Mouse (Mus musculus): ENCODE measurements at regions not wholly inside any gene's neighbourhood (a gene's known extent, or its start where the extent isn't known, plus 50 kb on each side); places are given as distances from the start of the nearest gene placed in this dataset.

DNA sequence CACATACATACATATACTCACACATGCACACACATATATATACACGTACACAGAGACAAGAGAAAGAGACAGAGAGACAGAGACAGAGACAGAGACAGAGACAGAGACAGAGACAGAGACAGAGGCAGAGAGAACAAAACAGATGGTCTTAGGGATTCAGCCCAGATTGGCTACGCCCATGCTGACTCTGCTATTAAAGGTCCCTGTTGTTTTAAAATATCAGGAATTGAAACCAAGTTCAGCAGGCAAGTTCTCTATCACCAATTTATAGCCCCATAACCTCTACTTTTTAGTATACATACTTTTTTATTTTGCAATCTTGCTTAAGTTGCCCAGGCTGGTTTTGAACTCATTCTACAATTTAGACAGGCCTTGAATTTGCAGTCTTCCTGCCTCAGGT lies 115.9 kb downstream of the Zfp36l2 start:
- DNase-seq: no peak

GRCm38 (mm10) chr17:84070596-84070995 lies 117.2 kb downstream of the Zfp36l2 start:
- no peak for DNase-seq

DNA sequence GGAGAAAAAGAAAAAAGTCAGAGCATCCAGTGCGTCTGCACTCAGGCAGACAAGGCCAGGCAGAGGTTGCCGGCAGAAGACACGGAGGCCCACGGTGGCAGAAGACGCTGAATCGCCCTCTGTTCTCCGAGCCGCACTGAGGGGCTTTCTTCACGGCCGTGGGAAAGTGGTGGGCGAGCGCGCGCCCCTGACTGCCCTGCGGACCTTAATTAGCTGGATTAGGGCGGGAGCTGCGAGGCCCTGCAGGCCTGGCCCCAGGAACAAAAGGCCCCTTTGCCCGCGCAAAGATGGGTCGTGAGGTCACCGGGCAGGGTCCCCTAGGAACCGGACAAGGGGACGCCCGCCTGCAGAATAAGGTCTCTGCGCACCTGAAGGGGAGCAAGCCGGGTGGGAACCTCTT lies 120.6 kb downstream of the Zfp36l2 start:
- no peak for DNase-seq

- DNase-seq: peak; percentile 40
Measured at GRCm38 (mm10) chr17:84063791-84064190, 124.0 kb downstream of the Zfp36l2 start.

DNA sequence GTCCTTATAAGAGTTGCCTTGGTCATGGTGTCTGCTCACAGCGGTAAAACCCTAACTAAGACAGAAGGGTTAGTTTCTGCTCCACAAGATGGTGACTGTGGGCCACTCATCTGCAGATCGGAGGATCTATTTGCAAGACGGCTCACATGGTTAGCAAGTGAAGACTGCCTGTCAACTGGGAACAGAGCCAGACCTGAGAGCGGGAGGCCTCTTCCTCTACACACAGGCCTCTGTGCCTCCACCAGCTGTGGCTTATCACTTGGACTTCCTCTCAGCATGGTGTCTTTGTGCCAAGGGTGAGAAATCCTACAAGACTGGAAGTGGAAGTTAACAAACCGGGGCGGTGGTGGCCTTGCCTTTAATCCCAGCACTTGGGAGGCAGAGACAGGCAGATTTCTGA lies 126.1 kb downstream of the Zfp36l2 start:
- DNase-seq: peak; percentile 58

DNA sequence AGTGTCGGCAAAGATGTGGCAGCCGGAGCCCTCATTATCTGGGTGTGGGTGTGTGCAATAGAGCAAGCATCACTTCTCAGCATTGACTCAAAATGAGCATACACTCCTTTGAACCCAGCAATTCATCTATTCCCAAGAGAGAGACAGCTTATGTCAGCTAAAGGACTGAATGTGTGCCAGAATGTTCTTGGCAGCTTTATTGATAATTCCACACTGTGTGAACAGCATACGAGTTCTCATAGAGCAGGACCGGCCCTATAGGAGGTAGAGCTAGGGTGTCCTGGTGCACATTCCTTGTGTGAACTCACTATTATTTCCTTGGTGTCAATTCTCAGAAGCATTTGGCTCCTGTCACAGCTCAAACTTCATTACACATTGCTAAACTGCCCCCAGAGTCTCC lies 131.3 kb downstream of the Zfp36l2 start:
- DNase-seq: no peak

DNA sequence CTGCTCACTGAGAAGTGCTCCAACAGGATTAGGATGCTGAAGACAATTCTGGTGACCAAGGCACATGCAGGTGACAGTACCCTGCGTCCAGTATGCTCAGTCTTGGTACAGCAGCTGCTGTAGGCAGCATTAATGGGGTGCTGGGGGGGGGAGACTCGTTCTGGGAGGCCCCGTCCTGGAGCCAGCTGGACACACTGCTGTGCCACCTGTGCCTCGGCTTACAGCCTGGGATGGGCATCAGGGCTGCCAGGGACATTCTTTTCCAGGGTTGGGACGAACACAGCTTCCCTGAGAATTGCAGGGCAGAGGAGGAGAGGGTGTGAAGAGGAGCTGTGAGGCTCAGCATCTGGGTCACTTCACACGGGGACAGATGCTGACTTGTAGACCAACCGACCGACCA lies 135.3 kb downstream of the Zfp36l2 start:
- no peak for DNase-seq

DNA sequence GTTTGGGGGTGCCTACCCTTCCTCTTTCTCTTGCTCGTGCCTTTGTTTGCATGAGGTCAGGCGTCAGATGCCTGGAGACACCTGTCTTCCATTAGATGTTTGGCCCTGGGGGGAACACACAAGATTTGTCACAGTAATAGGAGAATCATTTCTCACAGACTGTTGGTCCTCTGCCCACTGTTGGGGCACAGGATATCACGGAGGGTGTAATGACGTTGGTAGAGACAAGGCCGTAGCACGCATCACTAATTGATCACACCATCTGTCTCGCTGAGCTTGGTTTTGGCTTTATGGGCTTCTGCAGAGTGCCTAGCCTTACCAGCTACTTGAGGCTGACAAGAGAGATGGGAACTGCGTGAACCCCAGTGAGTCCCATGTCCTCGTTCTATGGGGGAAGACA lies 136.5 kb downstream of the Zfp36l2 start:
- DNase-seq: no peak

GRCm38 (mm10) chr17:84048533-84048932 lies 139.2 kb downstream of the Zfp36l2 start:
- DNase-seq: no peak

DNA sequence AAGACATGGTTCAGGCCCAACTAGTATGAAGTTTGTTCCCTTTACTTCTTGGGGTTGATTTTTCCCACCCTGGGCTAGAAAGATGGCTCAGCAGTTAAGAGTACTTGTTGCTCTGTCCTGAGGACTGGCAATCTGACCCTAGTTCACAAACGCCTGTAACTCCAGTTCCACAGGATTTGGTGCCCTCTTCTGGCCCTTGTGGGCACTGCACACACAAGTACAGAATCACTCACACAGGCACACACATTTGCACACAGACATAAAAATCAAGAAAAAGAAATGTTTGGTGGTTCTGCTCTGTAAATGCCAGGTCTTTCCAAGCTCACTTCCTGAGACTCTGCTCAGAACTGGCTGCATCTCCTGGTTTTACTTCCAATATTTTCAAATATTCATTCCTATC lies 140.2 kb downstream of the Zfp36l2 start:
- DNase-seq: no peak

DNA sequence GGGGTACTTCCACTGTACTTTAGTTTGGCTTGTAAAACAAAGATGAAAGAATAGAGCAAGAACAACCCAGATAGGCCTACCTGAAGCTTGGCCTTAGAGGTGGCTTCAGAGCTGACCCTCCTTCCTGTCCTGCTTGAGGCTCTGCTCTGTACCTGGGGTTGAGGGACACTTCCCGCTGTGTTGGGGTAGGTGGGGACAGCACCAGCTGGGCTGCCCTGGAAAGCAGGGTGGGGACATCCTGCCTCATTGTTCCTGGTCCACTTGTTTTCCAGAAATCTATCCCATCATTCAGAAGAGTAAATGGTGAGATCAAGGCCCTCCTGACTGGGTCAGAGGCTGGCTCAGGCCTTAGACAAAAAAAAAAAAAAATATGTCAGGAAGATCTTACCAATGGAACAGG lies 141.9 kb downstream of the Zfp36l2 start:
- no peak for DNase-seq

- peak; percentile 84 for DNase-seq
Measured at GRCm38 (mm10) chr17:84044472-84044936, 143.2 kb downstream of the Zfp36l2 start.

DNA sequence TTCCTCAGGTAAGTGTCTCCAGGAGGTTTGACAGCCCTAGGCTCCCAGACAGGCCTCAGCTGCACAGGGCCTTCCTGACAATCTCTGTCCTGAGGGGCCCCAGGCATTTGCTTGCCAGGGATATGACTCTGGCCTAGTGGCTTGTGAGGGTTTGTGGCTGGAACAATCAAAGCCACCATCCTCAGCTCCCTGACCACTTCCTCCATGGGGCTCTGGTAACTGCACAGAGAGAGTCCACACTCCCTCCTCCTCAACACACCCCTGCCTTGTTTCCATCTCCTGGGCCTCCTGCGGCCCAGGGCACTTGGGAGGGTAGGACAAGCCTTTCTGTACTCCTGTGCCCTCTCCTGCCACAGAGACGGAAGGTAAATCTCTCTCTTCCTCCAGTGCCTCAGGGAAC lies 144.6 kb downstream of the Zfp36l2 start:
- DNase-seq: no peak

DNA sequence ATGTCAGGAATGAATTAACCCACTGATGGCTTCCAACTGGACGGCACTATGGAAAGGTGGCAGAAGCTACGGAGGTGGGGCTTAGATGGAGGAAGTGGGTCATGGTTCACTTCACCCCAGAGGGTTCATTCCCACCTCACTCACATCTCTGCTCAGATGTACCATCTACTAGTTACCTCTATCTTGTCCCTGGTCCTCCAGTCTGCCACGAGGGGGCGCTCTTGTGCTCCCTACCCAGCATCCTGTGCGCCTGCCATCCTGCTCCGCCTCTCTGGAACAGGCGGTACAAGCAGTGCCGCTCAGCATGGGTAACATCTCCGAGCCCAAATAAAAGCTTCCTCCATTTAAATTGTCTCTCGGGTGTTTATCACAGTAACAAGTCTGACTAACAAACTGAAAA lies 148.3 kb downstream of the Zfp36l2 start:
- DNase-seq: no peak

- DNase-seq: peak; percentile 87
Measured at GRCm38 (mm10) chr17:84037580-84038304, 150.0 kb downstream of the Zfp36l2 start.

DNA sequence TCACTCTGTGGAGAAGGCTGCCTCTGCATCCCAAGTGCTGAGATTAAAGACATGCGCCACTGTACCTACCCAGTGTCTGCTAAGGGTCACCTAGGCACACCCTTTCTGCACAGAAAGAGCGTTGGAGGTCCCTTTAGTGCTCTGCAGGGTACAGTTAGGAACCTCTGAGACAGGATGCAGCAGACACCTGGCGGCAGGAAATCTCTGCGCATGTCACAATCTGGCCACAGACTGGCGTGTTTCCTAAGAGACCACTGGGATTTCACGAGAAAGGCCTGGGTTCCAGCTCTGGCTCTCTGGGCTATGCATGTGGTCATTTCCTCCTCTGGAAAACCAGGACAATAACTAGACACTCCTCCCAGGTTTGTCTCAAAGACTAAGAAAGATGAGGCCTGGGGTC lies 151.7 kb downstream of the Zfp36l2 start:
- no peak for DNase-seq

DNA sequence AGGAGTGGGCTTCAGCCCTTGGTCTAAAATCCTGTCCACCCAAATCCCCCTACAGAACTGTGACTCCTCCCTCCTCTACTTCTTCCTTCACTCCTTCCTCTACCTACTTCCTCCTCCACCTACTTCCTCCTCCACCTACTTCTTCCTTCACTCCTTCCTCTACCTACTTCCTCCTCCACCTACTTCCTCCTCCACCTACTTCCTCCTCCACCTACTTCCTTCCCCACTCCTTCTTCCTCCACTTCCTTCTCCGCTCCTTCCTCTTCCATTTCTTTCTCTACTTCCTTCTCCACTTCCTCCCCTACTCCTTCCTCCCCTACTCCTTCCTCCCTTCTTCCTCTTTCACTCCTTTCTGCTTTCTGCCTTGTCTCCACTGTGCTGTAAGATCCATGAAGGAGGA lies 152.9 kb downstream of the Zfp36l2 start:
- no peak for DNase-seq

DNA sequence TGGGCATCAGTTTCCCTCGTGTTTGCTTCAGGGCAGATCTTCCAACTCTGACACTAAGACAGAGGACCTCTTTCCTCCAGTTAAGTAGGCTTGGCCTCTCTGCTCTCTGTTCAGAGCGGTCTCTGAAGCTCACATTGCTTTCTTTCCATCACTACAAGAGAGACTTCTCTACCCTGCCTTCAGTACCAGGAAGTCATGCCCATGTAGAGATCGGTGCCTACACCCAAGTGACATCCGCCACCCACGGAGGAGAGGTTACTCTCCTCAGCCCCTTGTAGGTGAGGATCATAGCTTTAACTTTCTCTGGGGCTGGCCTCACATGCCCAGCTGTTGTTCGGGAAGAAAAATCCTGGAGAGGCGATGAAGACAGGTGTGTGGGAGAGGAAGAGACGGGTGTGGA lies 155.3 kb downstream of the Zfp36l2 start:
- no peak for DNase-seq

DNA sequence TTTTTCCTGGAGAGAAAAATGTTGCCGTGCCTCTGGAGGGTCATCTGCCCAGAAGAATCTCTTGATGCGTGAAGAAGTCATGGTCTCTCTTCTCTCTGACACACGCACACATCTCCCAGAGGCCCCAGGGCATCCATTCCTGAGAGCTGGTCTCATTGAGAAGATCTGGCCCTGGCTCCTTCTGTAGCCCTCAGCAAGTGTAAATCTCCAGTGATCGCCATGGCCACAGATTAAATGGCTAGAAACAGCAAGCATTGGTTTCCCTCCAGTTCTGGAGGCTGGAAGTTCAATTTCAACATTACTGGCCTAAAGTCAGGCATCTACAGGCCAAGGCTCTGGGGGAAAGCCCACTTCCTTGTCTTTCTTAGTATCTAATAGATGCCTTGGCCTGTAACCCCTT lies 155.9 kb downstream of the Zfp36l2 start:
- DNase-seq: no peak

DNA sequence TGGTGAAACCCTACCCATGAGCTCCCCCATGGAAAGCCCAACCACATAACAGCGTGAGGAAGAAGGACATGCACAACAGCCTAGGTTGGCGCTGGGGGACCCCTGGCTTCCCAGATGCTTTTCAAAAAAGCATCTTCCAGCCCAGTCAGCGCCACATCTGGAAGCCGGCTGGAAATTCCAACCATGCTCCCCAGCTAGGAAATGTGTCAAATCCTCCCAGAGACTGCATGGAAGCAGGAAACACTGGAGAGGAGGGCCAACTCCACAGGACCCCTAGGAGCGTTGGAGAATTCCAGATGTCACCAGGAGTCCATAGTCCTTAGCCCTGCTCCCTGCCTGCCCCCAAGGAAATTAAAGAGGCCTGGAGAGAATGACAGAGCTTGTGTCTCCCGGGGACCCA lies 156.4 kb downstream of the Zfp36l2 start:
- peak; percentile 65 for DNase-seq

DNA sequence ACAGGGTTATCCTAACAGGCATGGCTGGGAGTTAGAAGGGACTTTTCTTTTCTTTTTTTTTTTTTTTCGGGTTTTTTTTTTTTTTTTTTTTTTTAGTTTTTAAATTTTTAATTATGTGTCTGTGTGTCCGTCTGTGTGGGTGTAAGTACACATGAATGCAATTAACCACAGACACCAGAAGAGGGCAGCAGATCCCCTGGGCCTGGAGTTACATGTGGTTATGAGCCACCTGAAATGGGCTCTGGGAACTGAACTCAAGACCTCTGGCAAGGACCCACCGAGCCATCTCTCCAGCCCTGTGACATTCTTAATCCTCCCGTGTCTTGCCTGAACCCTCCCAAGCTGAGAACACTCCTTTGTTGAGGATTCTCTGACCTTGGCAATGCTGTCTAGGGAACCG lies 157.0 kb downstream of the Zfp36l2 start:
- DNase-seq: no peak

DNA sequence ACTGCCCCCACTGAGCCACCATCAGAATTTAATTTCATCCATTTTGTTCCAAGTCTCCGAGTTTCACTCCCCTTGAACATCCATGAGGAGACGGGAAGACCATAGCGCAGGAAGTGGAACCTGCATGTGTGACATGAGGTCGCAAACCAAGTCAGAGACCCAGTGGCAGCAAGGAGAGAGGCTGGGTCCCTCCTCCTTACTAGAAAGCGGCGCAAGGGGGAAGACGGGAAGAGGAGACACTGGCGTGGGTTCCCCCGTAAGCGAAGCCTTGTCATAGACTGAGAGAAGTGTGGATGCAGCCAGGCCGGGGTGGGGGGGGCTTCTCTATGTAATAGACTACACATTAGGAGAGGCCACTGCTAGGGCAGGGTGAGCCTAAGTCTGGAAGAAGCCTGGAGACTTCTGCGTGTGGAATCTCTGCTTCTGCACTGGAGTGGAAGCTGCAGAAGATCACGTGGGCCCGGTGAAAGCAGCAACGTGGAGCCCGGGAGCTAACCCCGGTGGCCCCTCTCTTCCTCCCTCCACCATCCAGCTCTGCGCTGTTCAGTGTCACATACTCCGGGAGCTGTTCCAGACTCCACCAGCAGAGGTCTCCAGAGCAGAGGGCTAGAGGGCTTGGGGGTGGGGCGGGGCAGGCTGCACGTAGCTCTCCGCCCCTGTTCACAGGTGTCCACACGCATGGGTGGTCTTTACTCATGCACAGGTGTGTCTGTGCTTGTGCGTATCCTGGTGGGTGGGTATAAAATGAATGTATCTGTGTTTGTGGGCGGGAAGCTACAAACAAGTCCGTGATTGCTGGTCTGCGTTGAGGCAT lies 159.4 kb downstream of the Zfp36l2 start:
- peak; percentile 96 for DNase-seq

- DNase-seq: no peak
Measured at GRCm38 (mm10) chr17:84027275-84027674, 160.5 kb downstream of the Zfp36l2 start.

DNA sequence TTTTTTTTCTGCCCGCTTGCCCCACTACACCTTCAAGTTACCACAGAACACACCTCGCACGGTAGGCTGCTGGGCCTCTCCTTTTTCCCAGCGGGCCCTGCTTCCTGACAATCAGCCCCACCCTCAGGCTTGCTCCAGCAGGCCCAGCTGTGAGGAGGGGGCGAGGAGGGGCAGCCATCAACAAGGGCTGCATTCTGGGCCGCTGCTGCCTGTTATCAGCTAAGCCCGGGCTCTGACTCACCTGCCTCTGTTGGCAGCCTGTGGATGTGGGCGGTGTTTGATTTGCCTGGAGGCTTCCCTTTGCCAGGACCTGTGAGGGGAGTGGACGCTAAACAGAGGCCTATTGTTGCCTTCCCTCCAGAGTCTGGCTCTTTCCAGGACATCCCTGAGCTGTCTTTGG lies 161.6 kb downstream of the Zfp36l2 start:
- peak; percentile 58 for DNase-seq
